Mouse (Mus musculus) CD8-positive naive resting alpha-beta T cell, adult 57 days (primary cell): ENCODE results near the gene Gm17324. TPM values are rescaled to one million over a fixed set of nuclear protein-coding genes. Genes with fewer than 3 reads are reported as not detected.

Experiments
- total RNA-seq: library from RNA; stranded (reverse); gene quantifications from one replicate; pipeline ENCODE4 v1.2.4, GENCODE M21; 2023

Gene Gm17324
- not detected for total RNA-seq

DNA sequence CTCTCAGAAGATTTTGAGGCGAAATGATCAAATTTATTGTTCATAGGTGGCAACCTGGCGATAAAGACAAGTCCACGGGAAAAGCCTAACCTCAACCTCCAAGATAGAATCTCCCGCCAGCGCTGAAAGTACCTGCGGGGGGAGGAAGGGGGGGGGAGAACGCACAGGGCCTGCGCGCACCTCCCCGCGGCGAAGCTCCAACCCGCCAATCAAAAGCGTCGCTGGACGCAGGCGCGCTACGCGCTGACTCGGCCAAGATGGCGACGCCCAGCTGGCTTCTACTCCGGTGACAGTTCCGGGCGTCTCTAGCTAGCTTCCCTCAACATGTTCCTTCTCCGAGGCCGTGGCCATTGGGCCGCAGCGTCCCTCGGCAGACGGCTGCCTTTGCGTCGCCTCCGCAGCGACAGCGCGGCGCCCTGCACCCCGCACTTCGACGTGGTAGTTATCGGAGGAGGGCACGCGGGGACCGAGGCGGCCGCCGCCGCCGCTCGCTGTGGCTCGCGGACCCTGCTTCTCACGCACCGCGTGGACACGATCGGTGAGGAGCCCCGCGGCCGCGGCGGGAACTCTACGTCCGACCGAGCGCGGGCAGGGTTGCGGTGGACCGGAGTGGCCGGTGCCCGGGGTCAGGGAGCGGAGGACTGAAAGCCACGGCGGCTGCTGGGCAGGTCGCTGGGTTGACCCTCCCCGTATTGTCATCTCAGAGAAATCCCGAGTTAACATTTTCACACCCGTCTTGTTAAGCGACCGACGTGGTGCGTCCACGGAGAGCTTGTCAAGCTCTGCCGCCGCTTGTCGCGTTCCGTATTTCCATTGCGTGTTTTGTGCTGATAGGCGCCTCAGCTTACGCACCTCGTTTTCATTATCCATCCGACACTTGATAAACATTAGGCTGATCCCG is at the start of gene Gm17324, which contains the start of gene Mto1:
Gene Gm17324, minus strand, starts transcription at position 814 of the 901 bp plus-strand sequence.
Gene Mto1, plus strand, starts transcription at position 236 of the 901 bp plus-strand sequence.

GRCm38 (mm10) chr9:78488890-78489420 is 40.4 kb upstream of the Gm17324 start, which contains the start of gene Eef1a1:
TSS of gene Eef1a1 (minus strand) at chr9:78489151.

DNA sequence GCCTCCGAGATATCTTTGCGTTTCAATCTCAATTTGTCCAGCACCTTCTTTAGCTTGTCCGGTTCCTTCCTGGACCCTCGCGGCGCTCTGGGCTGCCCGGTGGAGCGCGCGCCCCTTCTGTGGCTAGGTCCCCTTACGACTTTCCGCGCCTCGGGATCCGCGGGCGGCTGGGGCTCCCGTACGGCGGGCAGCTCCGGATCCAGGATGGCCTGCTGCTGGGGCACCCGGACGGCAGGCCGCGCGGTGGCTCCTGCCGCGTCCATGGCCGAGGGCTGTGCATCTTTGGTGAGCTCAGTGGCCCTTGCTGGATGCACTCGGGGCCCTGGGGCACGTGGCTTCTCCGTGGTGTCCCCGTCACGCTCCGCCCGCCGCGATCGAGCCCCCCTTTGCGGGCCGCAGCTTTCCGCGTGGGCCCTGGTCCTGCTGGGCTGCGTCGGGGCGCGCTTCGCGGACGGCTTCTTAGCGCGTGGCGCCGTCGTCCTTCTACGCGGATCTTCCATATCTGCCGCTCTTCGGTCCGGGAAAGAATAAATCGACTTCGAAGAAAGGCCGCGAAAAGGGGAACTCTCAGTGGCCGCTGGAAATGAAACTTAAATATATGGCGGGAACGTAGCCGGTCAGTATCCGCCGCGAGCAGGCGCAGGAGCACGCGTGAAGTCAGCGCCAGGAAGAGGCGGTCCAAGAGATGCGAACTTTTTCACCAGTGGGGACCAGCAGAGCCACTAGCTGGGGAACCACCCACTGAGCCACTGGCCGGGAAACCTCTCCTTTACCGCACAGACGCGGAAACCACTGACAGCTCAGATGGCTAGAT is 5.8 kb downstream of the Gm17324 start, which contains the start of gene Cgas:
Gene Cgas, minus strand, starts transcription at position 659 of the 814 bp plus-strand sequence.

Other genes starting within 250 kb of the Gm17324 start
- gene Gsta1, start 218.1 kb downstream of the Gm17324 start, total RNA-seq: not detected
- not detected for gene Gm3776, start 191.7 kb downstream of the Gm17324 start, total RNA-seq
- gene Gm10639, start 158.9 kb downstream of the Gm17324 start, total RNA-seq: not detected
- not detected for gene Omt2a, start 134.0 kb downstream of the Gm17324 start, total RNA-seq
- not detected for gene Omt2b, start 121.2 kb downstream of the Gm17324 start, total RNA-seq
- gene Gsta2, start 93.0 kb downstream of the Gm17324 start, total RNA-seq: not detected
- not detected for gene Dppa5a, start 80.6 kb downstream of the Gm17324 start, total RNA-seq
- not detected for gene Ooep, start 70.1 kb downstream of the Gm17324 start, total RNA-seq
- 1.4 TPM for gene Ddx43, start 53.0 kb downstream of the Gm17324 start, total RNA-seq
- gene Cgas, start 5.5 kb downstream of the Gm17324 start, total RNA-seq: 3.1 TPM
- gene Mto1, start 578 bp downstream of the Gm17324 start, total RNA-seq: 28.4 TPM
- 12,055 TPM for gene Eef1a1, start 40.4 kb upstream of the Gm17324 start, total RNA-seq
- 5.5 TPM for gene Slc17a5, start 139.3 kb upstream of the Gm17324 start, total RNA-seq
- gene Cd109, start 166.8 kb upstream of the Gm17324 start, total RNA-seq: not detected